Mouse (Mus musculus): ENCODE measurements at regions not wholly inside any gene's neighbourhood (a gene's known extent, or its start where the extent isn't known, plus 50 kb on each side); places are given as distances from the start of the nearest gene placed in this dataset.

DNA sequence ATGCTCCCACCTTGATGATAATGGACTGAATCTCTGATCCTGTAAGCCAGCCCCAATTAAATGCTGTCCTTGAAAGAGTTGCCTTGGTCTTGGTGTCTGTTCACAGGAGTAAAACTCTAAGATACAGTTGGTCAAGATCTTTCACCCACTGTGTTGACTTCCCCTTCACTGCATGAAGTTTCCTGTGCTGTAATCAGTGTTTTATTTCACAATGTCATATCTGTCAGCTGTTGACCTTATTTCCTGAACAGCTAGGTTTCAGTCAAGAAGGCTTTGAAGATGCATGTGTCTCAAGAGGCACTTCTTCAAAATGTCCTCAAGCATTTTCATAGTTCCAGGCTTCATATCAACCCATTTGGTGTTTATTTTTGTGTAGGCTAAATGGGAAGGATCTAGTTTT lies 597.3 kb upstream of the Fam92a start:
- DNase-seq, result no peak

DNA sequence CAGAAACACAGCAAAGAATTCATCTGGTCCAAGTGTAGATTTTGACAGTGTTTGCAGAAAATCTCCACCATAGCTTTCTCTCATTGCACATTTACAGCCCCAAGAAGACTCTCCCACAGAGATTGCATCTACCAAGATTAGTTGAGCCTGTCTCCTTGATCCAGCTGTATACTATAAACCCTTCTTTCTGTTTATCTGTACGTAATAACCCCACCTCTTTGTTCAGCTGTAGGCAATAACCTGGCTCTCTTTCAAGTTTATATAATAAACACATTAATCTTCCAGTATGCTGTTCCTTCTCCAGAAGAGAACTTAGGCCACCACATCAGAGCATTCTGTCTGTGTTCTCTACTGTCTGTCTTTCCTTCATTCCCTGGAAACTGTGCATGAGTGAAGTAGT lies 594.9 kb upstream of the Fam92a start:
- no peak for DNase-seq

DNA sequence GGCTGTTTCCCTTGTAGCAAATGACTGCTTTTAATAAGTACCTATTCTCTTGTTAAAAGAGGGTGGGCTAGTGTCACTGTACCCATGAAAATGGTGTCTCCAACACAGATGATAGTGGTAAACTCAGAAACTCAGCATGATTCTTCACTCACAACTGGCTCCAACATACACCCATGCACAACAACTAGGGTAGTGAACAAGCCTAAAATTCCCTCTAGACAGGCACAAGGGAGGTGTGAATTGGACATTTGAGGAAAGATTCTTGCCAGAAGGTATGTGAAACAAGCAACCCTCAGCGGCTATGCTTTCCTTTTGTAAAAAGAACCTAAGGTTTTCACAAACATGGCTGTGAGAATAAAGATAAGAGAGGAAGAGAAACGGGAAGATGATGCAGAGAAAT lies 579.0 kb upstream of the Fam92a start:
- DNase-seq, result no peak

- no peak for DNase-seq
Observed at GRCm38 (mm10) chr4:12749874-12750273, 578.1 kb upstream of the Fam92a start.

DNA sequence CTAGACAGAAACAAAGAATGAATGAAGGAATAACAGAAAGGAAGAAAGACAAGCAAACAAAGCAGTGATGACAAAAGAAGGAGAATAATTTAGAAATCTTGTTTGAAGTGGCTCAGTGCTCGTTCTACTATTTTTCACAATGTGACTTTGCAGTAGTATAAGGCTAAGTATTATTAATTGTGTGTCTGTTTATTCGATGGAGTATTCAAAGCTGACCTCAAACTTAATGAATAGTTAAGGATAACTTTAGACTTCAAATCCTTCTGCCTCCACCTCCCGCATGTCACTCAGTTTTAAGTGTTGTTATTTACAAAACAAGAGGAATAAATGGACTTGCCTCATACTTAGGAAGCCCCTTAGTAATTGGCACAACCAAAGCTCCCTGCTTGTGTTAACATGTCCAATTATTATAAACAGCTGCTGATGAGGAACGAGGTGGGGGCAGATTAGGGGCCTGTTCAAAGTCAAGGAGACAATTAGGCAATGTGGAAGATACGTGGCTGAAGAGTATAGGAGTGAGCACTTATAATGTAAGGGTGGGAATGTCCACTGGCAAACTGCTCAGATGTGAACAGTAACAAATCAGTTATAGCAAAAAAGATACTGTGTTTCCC lies 572.0 kb upstream of the Fam92a start:
- DNase-seq, result no peak

DNA sequence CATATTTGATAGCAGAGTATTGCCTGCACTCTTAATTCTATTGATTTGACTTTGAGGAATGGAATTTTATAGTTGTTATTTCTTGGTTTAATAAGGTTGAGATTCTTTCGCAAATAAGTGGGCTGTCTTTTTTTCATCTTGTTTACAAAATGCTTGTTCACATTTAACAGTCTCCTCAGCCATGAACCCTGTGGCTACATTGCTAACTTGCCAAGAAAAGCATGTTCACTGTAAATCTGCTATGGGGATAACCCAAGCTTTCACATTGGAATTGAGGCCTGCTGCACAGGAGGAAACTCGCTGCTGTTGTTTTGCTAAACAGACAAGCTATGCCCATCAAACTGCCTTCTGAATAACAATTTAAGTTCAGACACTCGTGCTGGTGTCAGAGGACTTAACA lies 564.6 kb upstream of the Fam92a start:
- DNase-seq, result peak; percentile 30 to 57

- no peak for DNase-seq
Observed at GRCm38 (mm10) chr4:12700189-12700588, 528.4 kb upstream of the Fam92a start.

GRCm38 (mm10) chr4:12677814-12678213 lies 506.0 kb upstream of the Fam92a start:
- DNase-seq, result no peak

- no peak for DNase-seq
Observed at GRCm38 (mm10) chr4:12671399-12671798, 499.6 kb upstream of the Fam92a start.

DNA sequence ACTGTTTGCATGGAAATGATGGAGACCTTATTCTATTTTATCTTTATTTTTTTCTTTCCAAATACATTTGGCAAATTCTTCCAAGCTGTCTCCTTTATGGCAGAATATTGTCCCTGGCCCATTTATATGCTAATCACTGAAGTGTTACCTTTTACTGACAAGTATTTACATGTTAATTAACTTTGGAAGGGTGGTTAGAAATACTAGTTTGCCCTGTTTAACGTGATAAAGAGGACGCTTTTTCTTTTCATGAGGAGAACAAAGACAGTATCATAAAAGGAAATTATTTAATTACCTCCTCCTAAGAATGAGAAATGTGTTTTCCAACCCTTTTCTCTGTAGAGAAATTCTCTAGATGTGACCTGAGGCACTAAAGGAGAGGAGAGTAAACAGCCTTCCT lies 491.4 kb upstream of the Fam92a start:
- DNase-seq, result no peak

DNA sequence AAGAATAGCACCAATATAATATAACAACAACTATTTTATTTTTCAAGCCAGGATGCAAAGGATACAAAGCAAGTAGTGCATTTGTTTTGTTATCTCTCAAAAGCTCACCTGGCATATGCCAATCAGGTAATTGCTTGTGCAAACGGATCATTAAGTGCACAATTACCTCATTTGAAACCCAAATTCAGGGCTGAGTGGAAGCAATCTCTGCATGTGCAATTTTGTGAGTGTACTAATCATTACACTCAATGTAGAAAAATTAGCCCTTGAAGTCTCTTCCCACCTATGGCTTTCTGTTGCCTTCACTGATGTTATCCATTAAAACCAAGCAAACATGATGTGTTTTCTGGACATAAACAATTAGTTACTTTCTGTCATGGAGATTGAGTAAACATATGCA lies 490.9 kb upstream of the Fam92a start:
- no peak for DNase-seq

- no peak for DNase-seq
Observed at GRCm38 (mm10) chr4:12659084-12659483, 487.3 kb upstream of the Fam92a start.

DNA sequence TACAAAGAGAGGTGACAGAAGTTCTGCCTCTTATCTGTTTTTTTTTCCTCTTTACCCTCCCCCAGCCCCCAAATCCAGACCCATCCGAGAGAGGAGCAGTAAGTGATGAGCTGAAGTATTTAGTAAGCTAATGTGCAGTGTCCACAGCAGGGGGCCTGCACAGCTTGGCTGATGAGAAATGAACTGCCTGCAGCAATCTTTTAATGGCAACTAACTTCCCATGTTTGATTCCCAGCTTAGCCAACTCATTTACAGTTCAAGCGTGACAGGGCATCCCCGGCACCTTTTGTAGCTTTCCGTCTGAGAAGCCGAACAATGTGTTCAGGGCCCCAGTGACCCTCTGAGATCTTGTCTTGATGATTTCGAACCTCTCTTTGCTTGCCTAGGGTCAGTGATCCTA lies 486.8 kb upstream of the Fam92a start:
- DNase-seq, result peak; percentile 37 to 41

DNA sequence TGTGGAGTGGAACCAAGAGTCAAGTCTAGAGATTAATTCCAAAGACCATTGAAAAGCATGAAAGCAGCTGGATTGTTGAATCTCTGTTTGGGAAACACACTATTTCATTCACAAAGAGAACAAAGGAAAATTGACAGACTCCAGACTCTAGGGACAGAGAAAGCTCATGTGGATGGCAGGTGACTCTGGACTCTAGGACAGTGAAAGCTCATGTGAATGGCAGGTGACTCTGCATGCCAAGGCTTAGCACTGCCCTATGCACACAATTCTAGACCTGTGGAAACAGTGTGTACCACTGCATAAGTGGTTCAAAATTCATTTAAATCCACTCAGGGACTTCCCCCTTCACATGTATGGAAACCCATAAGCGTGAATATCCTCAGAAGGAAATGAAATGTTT lies 486.0 kb upstream of the Fam92a start:
- DNase-seq, result no peak

DNA sequence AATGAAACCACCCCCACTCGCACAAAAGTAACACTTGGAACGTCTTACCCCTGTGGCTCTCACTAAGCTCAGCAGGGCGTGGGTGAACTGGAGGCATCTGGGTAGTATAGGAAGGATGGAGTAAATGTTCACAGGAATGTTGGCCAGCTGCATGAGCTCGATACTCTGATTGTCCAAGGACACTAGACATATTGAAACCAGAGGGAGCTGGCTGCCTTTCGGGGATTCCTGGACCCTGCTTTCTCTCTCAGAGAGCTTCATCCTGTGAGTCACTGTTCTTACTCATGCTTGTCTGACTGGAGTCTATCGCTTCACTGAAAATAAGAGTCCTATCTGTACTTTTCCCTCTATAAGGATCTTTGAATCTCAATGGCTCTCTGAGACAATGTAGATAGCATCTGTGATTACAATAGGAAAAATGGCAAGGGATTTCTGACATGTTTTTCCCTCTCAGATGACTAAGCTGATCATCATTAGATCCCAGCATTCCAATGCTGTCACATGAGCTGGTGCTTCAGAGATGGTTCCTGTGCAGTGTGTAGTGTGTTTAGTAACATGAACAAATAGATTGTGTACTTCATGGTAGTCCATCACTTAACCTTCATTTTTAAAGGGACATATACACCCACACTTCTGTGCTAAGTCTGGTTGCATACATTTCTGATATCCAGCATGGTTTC lies 485.2 kb upstream of the Fam92a start:
- no peak for DNase-seq

GRCm38 (mm10) chr4:12655457-12656228 lies 483.8 kb upstream of the Fam92a start:
- DNase-seq, result peak; percentile 33 to 48

DNA sequence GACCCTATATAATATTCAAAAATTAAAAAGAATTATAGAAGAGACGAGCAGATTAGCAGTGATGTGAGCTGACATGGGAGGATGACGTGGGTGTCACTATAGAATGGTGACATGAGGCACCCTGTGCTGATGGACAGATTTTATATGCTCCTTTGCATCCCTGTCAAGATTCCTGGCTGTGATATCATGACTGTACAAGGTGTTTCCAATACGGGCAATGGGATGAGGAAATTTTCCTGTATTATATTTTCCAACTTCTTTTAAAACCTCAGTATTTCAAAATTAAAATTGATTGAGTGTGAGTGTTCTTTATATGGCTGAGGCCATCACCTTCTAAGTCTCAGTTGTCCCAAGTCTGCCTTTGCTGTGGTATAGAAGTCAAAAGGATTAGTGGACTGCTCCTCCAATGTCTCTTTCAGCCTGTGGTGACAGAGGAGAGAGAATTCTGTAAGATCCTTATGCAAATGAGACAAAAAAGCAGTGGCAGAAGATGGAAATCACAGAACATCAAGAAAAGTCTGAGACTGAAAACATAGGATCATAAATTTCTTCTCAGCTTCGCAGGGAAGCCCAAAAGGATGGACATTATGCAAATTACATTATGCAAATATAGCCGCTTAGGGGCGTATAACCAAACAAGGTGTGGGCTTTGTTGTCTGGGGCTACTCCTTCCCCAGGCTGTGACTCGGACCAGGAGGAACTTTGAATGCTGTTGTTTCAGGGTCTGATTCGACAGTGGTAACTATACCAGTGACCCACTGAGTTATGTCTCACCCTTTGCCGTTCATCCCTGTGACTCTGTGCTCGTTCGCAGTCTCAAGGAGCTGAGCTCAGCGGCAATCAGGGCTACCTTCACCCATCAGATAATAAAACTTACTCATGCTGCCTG lies 483.0 kb upstream of the Fam92a start:
- DNase-seq, result no peak

DNA sequence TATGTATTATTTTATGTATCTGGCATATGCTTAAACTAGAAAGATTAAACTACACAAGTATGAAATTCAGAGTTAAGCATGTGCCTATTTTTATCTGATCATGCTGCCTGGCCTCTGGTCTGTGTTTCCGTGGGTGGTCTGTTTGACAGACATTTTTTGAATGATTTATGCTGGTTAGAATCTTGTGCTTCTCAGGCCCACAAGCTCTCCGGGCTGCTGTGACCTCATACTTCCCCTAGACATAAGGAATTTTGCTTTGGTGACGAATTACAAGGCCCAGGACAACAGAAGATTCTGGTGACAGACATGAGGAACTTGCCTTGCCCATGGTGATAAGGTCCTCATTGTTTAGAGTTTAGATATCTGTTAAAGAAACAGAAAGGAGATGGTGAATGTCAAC lies 475.9 kb upstream of the Fam92a start:
- DNase-seq, result no peak

DNA sequence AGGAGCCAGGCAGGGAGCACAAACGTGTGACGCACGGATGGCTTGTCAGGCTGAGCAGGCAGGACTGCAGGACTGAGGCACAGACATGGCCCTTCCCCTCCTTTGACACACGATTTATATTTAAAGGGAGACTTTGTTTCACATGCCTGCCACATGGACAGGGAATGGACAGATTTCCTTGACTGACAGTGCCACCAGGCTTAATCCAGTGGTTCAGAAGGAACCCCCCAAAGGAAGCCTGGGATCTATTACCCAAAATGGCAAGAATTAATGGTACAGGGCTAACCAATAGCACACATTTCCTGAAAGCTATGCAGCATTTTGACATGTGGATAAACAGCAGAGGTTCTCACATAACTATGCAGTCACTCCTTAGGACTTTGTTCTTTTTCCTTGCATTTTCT lies 470.7 kb upstream of the Fam92a start:
- no peak for DNase-seq

- DNase-seq, result no peak
Observed at GRCm38 (mm10) chr4:12629375-12629821, 457.6 kb upstream of the Fam92a start.

DNA sequence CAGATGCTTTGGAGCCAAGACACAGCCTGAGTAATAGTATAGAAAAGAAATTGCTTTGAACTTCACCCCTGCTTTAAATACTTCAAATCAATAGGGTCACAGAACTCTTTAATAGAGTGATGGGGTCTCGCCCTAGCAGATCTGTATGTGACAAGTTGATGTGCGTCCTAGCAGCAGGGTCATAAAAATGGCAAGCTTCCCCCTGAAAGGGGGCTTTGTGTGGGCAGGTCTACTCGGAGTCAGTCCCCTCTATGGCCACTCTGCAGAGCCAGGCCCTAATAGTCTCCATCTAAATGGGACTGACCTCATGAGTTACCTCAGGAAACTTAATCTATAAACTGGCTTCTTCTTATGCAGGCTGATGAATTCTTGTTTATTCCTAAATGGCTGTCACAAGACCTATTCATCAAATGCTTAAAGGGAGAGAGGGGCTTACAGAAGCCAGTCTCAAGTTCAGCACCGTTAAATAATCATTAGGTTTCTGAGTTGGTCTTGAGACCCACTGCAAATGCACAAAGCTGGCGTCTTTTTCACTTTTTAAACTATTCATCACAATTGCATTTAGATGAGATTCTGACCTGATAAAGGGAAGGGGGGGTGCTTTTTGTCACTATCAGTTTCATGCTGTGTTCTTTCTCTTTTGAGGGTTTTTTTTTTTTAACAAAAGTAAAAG lies 457.0 kb upstream of the Fam92a start:
- no peak for DNase-seq

DNA sequence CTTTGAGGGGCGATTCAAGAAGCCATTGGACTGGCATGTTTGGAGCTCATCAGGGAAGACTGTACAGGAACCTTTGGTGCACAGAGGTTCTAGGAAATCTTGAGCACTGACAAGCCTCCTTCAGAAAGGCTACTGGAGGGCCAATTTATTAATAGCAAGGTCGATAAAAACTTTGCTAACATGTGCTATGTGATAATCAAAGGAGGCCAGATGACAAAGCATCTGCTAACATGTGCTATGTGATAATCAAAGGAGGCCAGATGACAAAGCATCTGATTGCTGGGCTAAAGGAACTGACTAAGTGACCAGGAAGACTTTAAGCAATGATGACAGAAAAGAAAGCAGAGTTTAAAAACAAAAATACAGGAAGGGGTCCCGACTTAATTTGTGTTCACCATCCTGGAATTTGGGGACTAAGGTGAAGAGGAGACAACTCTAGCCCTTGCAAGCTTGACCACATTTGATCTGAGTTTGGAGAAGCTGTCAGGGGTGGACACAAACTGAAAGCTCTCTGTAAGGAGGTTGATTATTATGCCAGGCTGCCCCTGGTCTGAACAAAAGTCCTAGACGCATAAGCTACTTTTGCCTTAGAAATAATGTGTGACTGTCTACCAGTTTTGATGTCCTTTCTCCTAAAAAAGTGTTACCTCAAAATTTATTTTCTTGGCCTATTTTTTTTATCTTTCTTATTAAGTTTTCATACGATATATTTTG lies 455.5 kb upstream of the Fam92a start:
- no peak for DNase-seq

Data from cerebellum, postnatal 14 days (tissue).